Mouse (Mus musculus) MEL (cell line): ENCODE results near the gene Rflnb. TPM values are rescaled to one million over a fixed set of nuclear protein-coding genes. Genes with fewer than 3 reads are reported as not detected.

ENCODE experiments used
- DNase-seq: peaks from one replicate; pipeline ENCODE4 v3.0.0; 2011; ENCODE audit warnings: low read depth, low spot score
- H3K27ac ChIP-seq: 2 replicates; pipeline ENCODE4 v1.5.1; 2012; ENCODE audit warnings: low read depth, mild to moderate bottlenecking, control low read depth, low read length, moderate library complexity; ENCODE audit not compliant: control insufficient read depth
- H3K27me3 ChIP-seq, 2 experiments: fragments of 150-350 bp in 1 of 2; sonication (generic) in 1 of 2; 2 replicates each; pipeline ENCODE4 v1.6.1; 2012; ENCODE audit warnings: low read length in 2 of 2, mild to moderate bottlenecking in 2 of 2, improper control_type of control experiment in 1 of 2, moderate library complexity in 1 of 2; ENCODE audit not compliant: insufficient read depth in 2 of 2, control insufficient read depth in 1 of 2
- H3K36me3 ChIP-seq, 2 experiments: 2 replicates each; pipeline ENCODE4 v1.6.1; 2012 to 2014; ENCODE audit warnings: low read length in 2 of 2, improper control_type of control experiment in 1 of 2, inconsistent platforms in 1 of 2, mild to moderate bottlenecking in 1 of 2; ENCODE audit not compliant: insufficient read depth in 2 of 2, control insufficient read depth in 1 of 2
- H3K4me1 ChIP-seq, 2 experiments: fragments of 150-350 bp in 1 of 2; sonication (generic) in 1 of 2; 2 replicates each; pipeline ENCODE4 v1.6.1; 2012; ENCODE audit warnings: low read length in 2 of 2, improper control_type of control experiment in 1 of 2, mild to moderate bottlenecking in 1 of 2; ENCODE audit not compliant: insufficient read depth in 2 of 2, control insufficient read depth in 1 of 2
- H3K4me3 ChIP-seq, 2 experiments: fragments of 150-350 bp in 1 of 2; sonication (generic) in 1 of 2; 2 replicates each; pipeline ENCODE4 v1.5.1; 2012; ENCODE audit warnings: low read depth in 2 of 2, low read length in 2 of 2, mild to moderate bottlenecking in 2 of 2, moderate library complexity in 2 of 2, control low read depth in 1 of 2, improper control_type of control experiment in 1 of 2; ENCODE audit not compliant: control insufficient read depth in 1 of 2, insufficient read depth in 1 of 2
- H3K79me2 ChIP-seq: 2 replicates; pipeline ENCODE4 v1.6.1; 2012; ENCODE audit warnings: mild to moderate bottlenecking, low read length, moderate library complexity; ENCODE audit not compliant: control insufficient read depth, poor library complexity, insufficient read depth
- H3K9ac ChIP-seq: 2 replicates; pipeline ENCODE4 v1.6.1; 2012; ENCODE audit warnings: low read depth, mild to moderate bottlenecking, control low read depth, low read length, moderate library complexity; ENCODE audit not compliant: control insufficient read depth, poor library complexity, severe bottlenecking
- H3K9me3 ChIP-seq: fragments of 150-350 bp; sonication (generic); replicated peaks from 2 replicates; pipeline ENCODE4 v1.6.1; 2012; ENCODE audit warnings: mild to moderate bottlenecking, low read length, improper control_type of control experiment, moderate library complexity; ENCODE audit not compliant: insufficient read depth
- CHD1 ChIP-seq: IDR thresholded peaks from 2 replicates; pipeline ENCODE4 v1.6.1; 2012; ENCODE audit warnings: low read depth, mild to moderate bottlenecking, inconsistent platforms, low read length, improper control_type of control experiment
- CHD2 ChIP-seq: IDR thresholded peaks from 2 replicates; pipeline ENCODE4 v1.6.1; 2011; ENCODE audit warnings: low read length, improper control_type of control experiment
- CTCF ChIP-seq, 3 experiments: IDR thresholded peaks in 2 of 3; conservative IDR thresholded peaks in 1 of 3; 2 replicates each; pipeline ENCODE4 v1.5.1; 2011 to 2012; ENCODE audit warnings: low read length in 3 of 3, low read depth in 2 of 3, mild to moderate bottlenecking in 2 of 3, improper control_type of control experiment in 1 of 3, inconsistent platforms in 1 of 3, mixed read lengths in 1 of 3, moderate library complexity in 1 of 3; ENCODE audit not compliant: control insufficient read depth in 1 of 3, insufficient read depth in 1 of 3, poor library complexity in 1 of 3, severe bottlenecking in 1 of 3
- E2F4 ChIP-seq: IDR thresholded peaks from 2 replicates; pipeline ENCODE4 v1.6.1; 2011; ENCODE audit warnings: low read depth, low read length, improper control_type of control experiment, borderline replicate concordance
- ELF1 ChIP-seq: IDR thresholded peaks from 2 replicates; pipeline ENCODE4 v1.6.1; 2014; ENCODE audit warnings: low read depth, mild to moderate bottlenecking, inconsistent platforms, low read length, improper control_type of control experiment, moderate library complexity
- GABPA ChIP-seq: IDR thresholded peaks from 2 replicates; pipeline ENCODE4 v1.6.1; 2012; ENCODE audit warnings: low read depth, mild to moderate bottlenecking, inconsistent platforms, low read length, improper control_type of control experiment, moderate library complexity
- KAT2A ChIP-seq: conservative IDR thresholded peaks from 2 replicates; pipeline ENCODE4 v1.6.1; 2012; ENCODE audit warnings: low read depth, low read length, improper control_type of control experiment, inconsistent platforms
- MAX ChIP-seq: IDR thresholded peaks from 2 replicates; pipeline ENCODE4 v1.6.1; 2011; ENCODE audit warnings: low read length, improper control_type of control experiment
- MAZ ChIP-seq: IDR thresholded peaks from 2 replicates; pipeline ENCODE4 v1.6.1; 2012; ENCODE audit warnings: low read depth, mild to moderate bottlenecking, inconsistent platforms, low read length, improper control_type of control experiment
- MEF2A ChIP-seq: IDR thresholded peaks from 2 replicates; pipeline ENCODE4 v1.6.1; 2014; ENCODE audit warnings: low read depth, mild to moderate bottlenecking, inconsistent platforms, low read length, improper control_type of control experiment; ENCODE audit not compliant: poor library complexity, insufficient replicate concordance, severe bottlenecking; ENCODE audit errors: extremely low read depth
- MXI1 ChIP-seq: IDR thresholded peaks from 2 replicates; pipeline ENCODE4 v1.6.1; 2011; ENCODE audit warnings: mild to moderate bottlenecking, low read depth, low read length, improper control_type of control experiment
- MYB ChIP-seq: IDR thresholded peaks from 2 replicates; pipeline ENCODE4 v1.6.1; 2011; ENCODE audit warnings: mild to moderate bottlenecking, low read depth, low read length, improper control_type of control experiment
- NRF1 ChIP-seq: IDR thresholded peaks from 2 replicates; pipeline ENCODE4 v1.6.1; 2014; ENCODE audit warnings: low read depth, mild to moderate bottlenecking, inconsistent platforms, low read length, improper control_type of control experiment, moderate library complexity; ENCODE audit not compliant: poor library complexity, insufficient read depth, severe bottlenecking
- POLR2AphosphoS5 ChIP-seq: IDR thresholded peaks from 2 replicates; pipeline ENCODE4 v1.6.1; 2012; ENCODE audit warnings: low read depth, borderline replicate concordance, mild to moderate bottlenecking, inconsistent platforms, low read length, moderate library complexity, mixed read lengths
- RAD21 ChIP-seq: IDR thresholded peaks from 2 replicates; pipeline ENCODE4 v1.6.1; 2011; ENCODE audit warnings: mild to moderate bottlenecking, low read depth, low read length, improper control_type of control experiment
- SMC3 ChIP-seq: IDR thresholded peaks from 2 replicates; pipeline ENCODE4 v1.6.1; 2011; ENCODE audit warnings: low read depth, low read length, improper control_type of control experiment
- TCF12 ChIP-seq: IDR thresholded peaks from 2 replicates; pipeline ENCODE4 v1.6.1; 2014; ENCODE audit warnings: low read depth, mild to moderate bottlenecking, inconsistent platforms, low read length, improper control_type of control experiment, moderate library complexity
- ZKSCAN1 ChIP-seq: IDR thresholded peaks from 2 replicates; pipeline ENCODE4 v1.6.1; 2012; ENCODE audit warnings: low read depth, mild to moderate bottlenecking, inconsistent platforms, low read length, improper control_type of control experiment, moderate library complexity
- ZNF384 ChIP-seq: IDR thresholded peaks from 2 replicates; pipeline ENCODE4 v1.6.1; 2012; ENCODE audit warnings: low read depth, mild to moderate bottlenecking, inconsistent platforms, low read length, improper control_type of control experiment
- polyA plus RNA-seq, 2 experiments: library from polyadenylated mRNA; stranded (reverse) in 1 of 2; unstranded in 1 of 2; fragments of >175 nt in 1 of 2; fragments of >200 nt in 1 of 2; gene quantifications; 2 replicates each; pipeline versions ENCODE4 v1.2.1 to v1.2.4; 2012; ENCODE audit warnings: low replicate concordance in 2 of 2, low read depth in 1 of 2; ENCODE audit not compliant: insufficient read length in 2 of 2, insufficient read depth in 1 of 2, missing spikeins in 1 of 2
- total RNA-seq: library from RNA; depleted of rRNA; stranded (reverse); fragments of 300-350 nt; gene quantifications from 2 replicates; pipeline ENCODE4 v1.2.3, GENCODE M21; 2012

The Rflnb gene
- total and polyA plus RNA-seq, 3 experiments = 7.4 to 8.7 TPM; not detected in 1

- H3K27me3 ChIP-seq = no peaks in the 10 kb centered on the region
- no peaks in the 10 kb centered on the region for H3K36me3 ChIP-seq
- no peak overlapping the region for H3K4me3 ChIP-seq
These were observed 32.4 kb upstream of the Rflnb start for GRCm38 (mm10) chr11:76059971-76060370.

GRCm38 (mm10) chr11:76056487-76056886, 28.9 kb upstream of the Rflnb start:
- Histone ChIP-seq H3K27ac (no peak overlapping the region), H3K36me3 (no peaks in the 10 kb centered on the region), H3K4me3 (no peak overlapping the region), H3K9me3 (no peaks in the 10 kb centered on the region), H3K9ac (no peak overlapping the region), H3K4me1 (no peaks in the 10 kb centered on the region), H3K27me3 (no peaks in the 10 kb centered on the region), H3K79me2 (no peaks in the 10 kb centered on the region)
- TF ChIP-seq RAD21 = peak; percentile 22
- peak; percentile 51 for TF ChIP-seq SMC3
- TF ChIP-seq CTCF (IDR thresholded peaks at IDR 0.05 in 2 of 3, conservative IDR thresholded peaks at IDR 0.05 in 1 of 3; ENCODE audit: control insufficient read depth in 1 of 3, insufficient read depth in 1 of 3, low read depth in 2 of 3, low read length in 3 of 3, poor library complexity in 1 of 3, severe bottlenecking in 1 of 3) = peak in 2 of 3 experiments; percentile 34 to 57; a peak in 3 of 6 replicates
- no peak for TF ChIP-seq CHD1
- peak; percentile 55 for DNase-seq

More at GRCm38 (mm10) chr11:76059971-76060370, 32.4 kb upstream of the Rflnb start:
- Histone ChIP-seq H3K9ac (no peak overlapping the region), H3K9me3 (no peaks in the 10 kb centered on the region), H3K79me2 (no peaks in the 10 kb centered on the region), H3K27ac (no peak overlapping the region), H3K4me1 (no peaks in the 10 kb centered on the region)
- TF ChIP-seq KAT2A (no peak), ZKSCAN1 (no peak), MXI1 (no peak)
- no peak for DNase-seq

- Histone ChIP-seq H3K27ac (no peak overlapping the region), H3K36me3 (no peaks in the 10 kb centered on the region), H3K4me1 (no peaks in the 10 kb centered on the region), H3K9ac (no peak overlapping the region), H3K9me3 (no peaks in the 10 kb centered on the region), H3K27me3 (no peaks in the 10 kb centered on the region), H3K4me3 (no peak overlapping the region), H3K79me2 (no peaks in the 10 kb centered on the region)
- DNase-seq = no peak
- no peak for TF ChIP-seq SMC3
- TF ChIP-seq MAX = no peak
- no peak for TF ChIP-seq TCF12
- TF ChIP-seq MXI1 = no peak
- TF ChIP-seq MYB = no peak
- no peak for TF ChIP-seq MEF2A
- TF ChIP-seq CHD2 = no peak
- no peak for TF ChIP-seq ELF1
- no peak for TF ChIP-seq E2F4
- TF ChIP-seq POLR2AphosphoS5 = no peak
- TF ChIP-seq NRF1 = no peak
- no peak for TF ChIP-seq GABPA
- no peak for TF ChIP-seq ZNF384
- no peak for TF ChIP-seq MAZ
These were observed 24.9 kb upstream of the Rflnb start for GRCm38 (mm10) chr11:76052496-76052895.
